Mouse (Mus musculus) fat pad, adult 2 months (tissue): Measurements from ENCODE around the gene Mef2a.

Experiments used
- DNase-seq: peaks from one replicate; pipeline ENCODE4 v3.0.0-alpha.2; 2011; ENCODE audit warnings: low read depth, low spot score; ENCODE audit errors: extremely low read depth

Mef2a gene

GRCm38 (mm10) chr7:67246067-67246466 lies 126.6 kb downstream of the Mef2a start:
- DNase-seq, result no peak

- DNase-seq, result no peak
Observed at GRCm38 (mm10) chr7:67245255-67245654, 127.4 kb downstream of the Mef2a start.

- no peak for DNase-seq
Observed at GRCm38 (mm10) chr7:67243894-67244282, 128.8 kb downstream of the Mef2a start.

GRCm38 (mm10) chr7:67243121-67243893 lies 129.4 kb downstream of the Mef2a start:
- no peak for DNase-seq

- DNase-seq, result no peak
Observed at GRCm38 (mm10) chr7:67241969-67242368, 130.7 kb downstream of the Mef2a start.

GRCm38 (mm10) chr7:67237752-67238151 lies 134.9 kb downstream of the Mef2a start:
- no peak for DNase-seq

GRCm38 (mm10) chr7:67236351-67236750 lies 136.3 kb downstream of the Mef2a start:
- DNase-seq, result no peak

- no peak for DNase-seq
Observed at GRCm38 (mm10) chr7:67234797-67235196, 137.9 kb downstream of the Mef2a start.

GRCm38 (mm10) chr7:67232504-67232903 lies 140.2 kb downstream of the Mef2a start:
- no peak for DNase-seq

- no peak for DNase-seq
Observed at GRCm38 (mm10) chr7:67230640-67231140, 142.0 kb downstream of the Mef2a start.

- no peak for DNase-seq
Observed at GRCm38 (mm10) chr7:67230221-67230620, 142.4 kb downstream of the Mef2a start.

GRCm38 (mm10) chr7:67229701-67230100 lies 143.0 kb downstream of the Mef2a start:
- no peak for DNase-seq

- DNase-seq, result no peak
Observed at GRCm38 (mm10) chr7:67228891-67229602, 143.6 kb downstream of the Mef2a start.

GRCm38 (mm10) chr7:67228390-67228789 lies 144.3 kb downstream of the Mef2a start:
- DNase-seq, result no peak

GRCm38 (mm10) chr7:67227538-67227937 lies 145.1 kb downstream of the Mef2a start:
- no peak for DNase-seq

- DNase-seq, result no peak
Observed at GRCm38 (mm10) chr7:67225943-67226625, 146.6 kb downstream of the Mef2a start.

- peak; percentile 54 for DNase-seq
Observed at GRCm38 (mm10) chr7:67222220-67222862, 150.3 kb downstream of the Mef2a start, which contains the start of gene Lysmd4. Gene Lysmd4, plus strand, starts transcription at chr7:67222544.

GRCm38 (mm10) chr7:67217025-67217424 lies 155.6 kb downstream of the Mef2a start:
- DNase-seq, result no peak

- no peak for DNase-seq
Observed at GRCm38 (mm10) chr7:67216351-67216750, 156.3 kb downstream of the Mef2a start.

GRCm38 (mm10) chr7:67213589-67213988 lies 159.1 kb downstream of the Mef2a start:
- no peak for DNase-seq

- DNase-seq, result no peak
Observed at GRCm38 (mm10) chr7:67211971-67212370, 160.7 kb downstream of the Mef2a start.
